Mouse (Mus musculus): ENCODE measurements around the gene Trappc3. TPM values are rescaled to one million over a fixed set of nuclear protein-coding genes. Genes with fewer than 3 reads are reported as not detected.

Trappc3 gene
- polyA plus RNA-seq, 1 experiment: 2.0 TPM

GRCm38 (mm10) chr4:126313202-126313601, 51.1 kb downstream of the Trappc3 start:
- no peak for TF ChIP-seq TAL1 (IDR thresholded peaks at IDR 0.05; ENCODE audit: low read length)
- no peak for TF ChIP-seq GATA1 (IDR thresholded peaks at IDR 0.05; ENCODE audit: low read length)
- H3K4me1 ChIP-seq (ENCODE audit: control insufficient read depth): peaks cover 3% of the 10 kb centered on the region
- peaks cover 35% of the 10 kb centered on the region for H3K36me3 ChIP-seq (ENCODE audit: control insufficient read depth)
- H3K9me3 ChIP-seq (ENCODE audit: control insufficient read depth, low read length): no peaks in the 10 kb centered on the region
- peaks cover 11% of the 10 kb centered on the region for H3K27me3 ChIP-seq (ENCODE audit: control insufficient read depth)
- no peak overlapping the region for H3K4me3 ChIP-seq (replicated peaks)

- Histone ChIP-seq H3K36me3 (ENCODE audit: control insufficient read depth) (peaks cover 47% of the 10 kb centered on the region), H3K4me1 (ENCODE audit: control insufficient read depth) (peaks cover 3% of the 10 kb centered on the region), H3K27me3 (ENCODE audit: control insufficient read depth) (peaks cover 3% of the 10 kb centered on the region), H3K4me3 (replicated peaks) (no peak overlapping the region), H3K9me3 (ENCODE audit: control insufficient read depth, low read length) (no peaks in the 10 kb centered on the region)
- TF ChIP-seq TAL1 (IDR thresholded peaks at IDR 0.05; ENCODE audit: low read length) (no peak), GATA1 (IDR thresholded peaks at IDR 0.05; ENCODE audit: low read length) (no peak)
Observed at GRCm38 (mm10) chr4:126314393-126314792, 52.3 kb downstream of the Trappc3 start.

GRCm38 (mm10) chr4:126315931-126316330, 53.8 kb downstream of the Trappc3 start:
- no peaks in the 10 kb centered on the region for H3K9me3 ChIP-seq (ENCODE audit: control insufficient read depth, low read length)
- H3K36me3 ChIP-seq (ENCODE audit: control insufficient read depth): peaks cover 52% of the 10 kb centered on the region
- no peak overlapping the region for H3K4me3 ChIP-seq (replicated peaks)
- TF ChIP-seq TAL1 (IDR thresholded peaks at IDR 0.05; ENCODE audit: low read length) (no peak), GATA1 (IDR thresholded peaks at IDR 0.05; ENCODE audit: low read length) (no peak)
- H3K4me1 ChIP-seq (ENCODE audit: control insufficient read depth): peaks cover 12% of the 10 kb centered on the region
- H3K27me3 ChIP-seq (ENCODE audit: control insufficient read depth): no peaks in the 10 kb centered on the region

GRCm38 (mm10) chr4:126316443-126317040, 54.4 kb downstream of the Trappc3 start:
- H3K9me3 ChIP-seq (ENCODE audit: control insufficient read depth, low read length): no peaks in the 10 kb centered on the region
- no peak overlapping the region for H3K4me3 ChIP-seq (replicated peaks)
- no peaks in the 10 kb centered on the region for H3K27me3 ChIP-seq (ENCODE audit: control insufficient read depth)
- TF ChIP-seq TAL1 (IDR thresholded peaks at IDR 0.05; ENCODE audit: low read length): no peak
- no peak for TF ChIP-seq GATA1 (IDR thresholded peaks at IDR 0.05; ENCODE audit: low read length)
- H3K36me3 ChIP-seq (ENCODE audit: control insufficient read depth): peaks cover 52% of the 10 kb centered on the region
- peaks cover 16% of the 10 kb centered on the region for H3K4me1 ChIP-seq (ENCODE audit: control insufficient read depth)

- H3K9me3 ChIP-seq (ENCODE audit: control insufficient read depth, low read length): peaks cover 5% of the 10 kb centered on the region; the same call in 1 of the 2 replicates
- TF ChIP-seq GATA1 (IDR thresholded peaks at IDR 0.05; ENCODE audit: low read length) (no peak), TAL1 (IDR thresholded peaks at IDR 0.05; ENCODE audit: low read length) (no peak)
- H3K36me3 ChIP-seq (ENCODE audit: control insufficient read depth): peaks cover 49% of the 10 kb centered on the region
- no peak overlapping the region for H3K4me3 ChIP-seq (replicated peaks)
- peaks cover 26% of the 10 kb centered on the region for H3K4me1 ChIP-seq (ENCODE audit: control insufficient read depth)
- H3K27me3 ChIP-seq (ENCODE audit: control insufficient read depth): peaks cover 14% of the 10 kb centered on the region
Observed at GRCm38 (mm10) chr4:126319806-126320205, 57.7 kb downstream of the Trappc3 start.

- Histone ChIP-seq H3K4me1 (ENCODE audit: control insufficient read depth) (peaks cover 38% of the 10 kb centered on the region), H3K36me3 (ENCODE audit: control insufficient read depth) (peaks cover 36% of the 10 kb centered on the region), H3K4me3 (replicated peaks) (peak within 1 kb of the TSS; percentile 82), H3K27me3 (ENCODE audit: control insufficient read depth) (peaks cover 14% of the 10 kb centered on the region), H3K9me3 (ENCODE audit: control insufficient read depth, low read length) (peaks cover 5% of the 10 kb centered on the region; the same call in 1 of the 2 replicates)
- TF ChIP-seq GATA1 (IDR thresholded peaks at IDR 0.05; ENCODE audit: low read length) (no peak), TAL1 (IDR thresholded peaks at IDR 0.05; ENCODE audit: low read length) (no peak)
Observed at GRCm38 (mm10) chr4:126321111-126321853, 59.2 kb downstream of the Trappc3 start, which contains the start of gene Adprhl2. Adprhl2 (minus strand) TSS chr4:126321703.

GRCm38 (mm10) chr4:126321854-126322511, 59.9 kb downstream of the Trappc3 start:
- Histone ChIP-seq H3K4me3 (replicated peaks) (peak overlapping the region; percentile 82), H3K27me3 (ENCODE audit: control insufficient read depth) (peaks cover 14% of the 10 kb centered on the region), H3K9me3 (ENCODE audit: control insufficient read depth, low read length) (peaks cover 5% of the 10 kb centered on the region; the same call in 1 of the 2 replicates), H3K36me3 (ENCODE audit: control insufficient read depth) (peaks cover 29% of the 10 kb centered on the region), H3K4me1 (ENCODE audit: control insufficient read depth) (peaks cover 38% of the 10 kb centered on the region)
- TF ChIP-seq GATA1 (IDR thresholded peaks at IDR 0.05; ENCODE audit: low read length) (no peak), TAL1 (IDR thresholded peaks at IDR 0.05; ENCODE audit: low read length) (no peak)

- Histone ChIP-seq H3K36me3 (ENCODE audit: control insufficient read depth) (peaks cover 22% of the 10 kb centered on the region), H3K9me3 (ENCODE audit: control insufficient read depth, low read length) (peaks cover 5% of the 10 kb centered on the region; the same call in 1 of the 2 replicates), H3K4me3 (replicated peaks) (no peak overlapping the region), H3K27me3 (ENCODE audit: control insufficient read depth) (peaks cover 17% of the 10 kb centered on the region), H3K4me1 (ENCODE audit: control insufficient read depth) (peaks cover 38% of the 10 kb centered on the region)
- TF ChIP-seq GATA1 (IDR thresholded peaks at IDR 0.05; ENCODE audit: low read length): no peak
- no peak for TF ChIP-seq TAL1 (IDR thresholded peaks at IDR 0.05; ENCODE audit: low read length)
Observed at GRCm38 (mm10) chr4:126322646-126323045, 60.5 kb downstream of the Trappc3 start.

- Histone ChIP-seq H3K36me3 (ENCODE audit: control insufficient read depth) (peaks cover 2% of the 10 kb centered on the region), H3K4me3 (replicated peaks) (no peak overlapping the region), H3K9me3 (ENCODE audit: control insufficient read depth, low read length) (peaks cover 5% of the 10 kb centered on the region; the same call in 1 of the 2 replicates), H3K27me3 (ENCODE audit: control insufficient read depth) (peaks cover 17% of the 10 kb centered on the region), H3K4me1 (ENCODE audit: control insufficient read depth) (peaks cover 35% of the 10 kb centered on the region)
- TF ChIP-seq TAL1 (IDR thresholded peaks at IDR 0.05; ENCODE audit: low read length): no peak
- TF ChIP-seq GATA1 (IDR thresholded peaks at IDR 0.05; ENCODE audit: low read length): no peak
Observed at GRCm38 (mm10) chr4:126324861-126325260, 62.7 kb downstream of the Trappc3 start.

All from erythroblast, embryonic 14.5 days (primary cell).